Mouse (Mus musculus) embryonic fibroblast, embryonic 13.5 days (primary cell): ENCODE data around the gene Ubxn6. TPM values are rescaled to one million over a fixed set of nuclear protein-coding genes. Genes with fewer than 3 reads are reported as not detected.

Experiments
- H3K27ac ChIP-seq: 2 replicates; pipeline ENCODE4 v1.5.1; 2012; ENCODE audit warnings: low read length, control low read depth, inconsistent platforms; ENCODE audit not compliant: insufficient read depth
- H3K4me1 ChIP-seq: 2 replicates; pipeline ENCODE4 v1.6.1; 2011; ENCODE audit warnings: low read length; ENCODE audit not compliant: control insufficient read depth, insufficient read depth
- H3K4me3 ChIP-seq: 2 replicates; pipeline ENCODE4 v1.5.1; 2011; ENCODE audit warnings: mild to moderate bottlenecking, control low read depth, low read length; ENCODE audit not compliant: insufficient read depth
- CTCF ChIP-seq: IDR thresholded peaks from 2 replicates; pipeline ENCODE4 v1.5.1; 2011; ENCODE audit warnings: mild to moderate bottlenecking, control low read depth, low read length, moderate library complexity, borderline replicate concordance; ENCODE audit not compliant: insufficient read depth
- POLR2A ChIP-seq: IDR thresholded peaks from 2 replicates; pipeline ENCODE4 v1.6.1; 2011; ENCODE audit warnings: low read depth, mild to moderate bottlenecking, control low read depth, low read length, moderate library complexity
- polyA plus RNA-seq: library from polyadenylated mRNA; stranded (reverse); fragments of >200 nt; gene quantifications from 2 replicates; pipeline ENCODE4 v1.2.4, GENCODE M21; 2011; ENCODE audit warnings: low read depth; ENCODE audit not compliant: missing spikeins, insufficient read length

Gene Ubxn6
- polyA plus RNA-seq, 1 experiment: 36.6 TPM

GRCm38 (mm10) chr17:56057381-56058120 is 17.3 kb downstream of the Ubxn6 start:
- H3K4me3 ChIP-seq: no peak overlapping the region
- TF ChIP-seq POLR2A (no peak), CTCF (no peak)
- H3K4me1 ChIP-seq: no peaks in the 10 kb centered on the region
- no peak overlapping the region for H3K27ac ChIP-seq

- H3K4me3 ChIP-seq: no peak overlapping the region
- no peak overlapping the region for H3K27ac ChIP-seq
- TF ChIP-seq CTCF (no peak), POLR2A (no peak)
- H3K4me1 ChIP-seq: no peaks in the 10 kb centered on the region
Measured at GRCm38 (mm10) chr17:56055945-56056678, 18.7 kb downstream of the Ubxn6 start.

GRCm38 (mm10) chr17:56054938-56055337 is 19.9 kb downstream of the Ubxn6 start:
- Histone ChIP-seq H3K4me3 (no peak overlapping the region), H3K4me1 (no peaks in the 10 kb centered on the region), H3K27ac (no peak overlapping the region)
- no peak for TF ChIP-seq CTCF
- no peak for TF ChIP-seq POLR2A

GRCm38 (mm10) chr17:56051369-56051768 is 23.5 kb downstream of the Ubxn6 start:
- Histone ChIP-seq H3K4me3 (no peak overlapping the region), H3K27ac (no peak overlapping the region)
- TF ChIP-seq CTCF: no peak
- no peak for TF ChIP-seq POLR2A

DNA sequence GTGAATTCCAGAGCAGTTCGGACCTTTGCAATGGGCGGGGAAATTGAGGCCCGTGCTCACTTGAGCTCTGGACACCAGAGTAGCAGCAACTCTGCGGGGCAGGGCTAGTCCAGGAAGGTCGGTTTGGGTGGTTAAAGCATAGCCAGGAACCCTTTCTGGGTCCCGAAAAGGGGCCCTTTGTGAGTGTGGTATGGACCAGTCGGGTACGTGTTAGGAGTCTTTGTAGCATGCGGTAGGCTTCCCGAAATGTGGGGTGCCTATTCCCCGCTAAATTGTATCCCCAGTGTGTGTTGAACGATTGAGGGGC is 34.0 kb downstream of the Ubxn6 start:
- TF ChIP-seq CTCF (no peak), POLR2A (no peak; the same call in 1 of the 2 replicates)
- peak overlapping the region; percentile 59 for H3K27ac ChIP-seq

More at GRCm38 (mm10) chr17:56051369-56051768, 23.5 kb downstream of the Ubxn6 start:
- H3K4me1 ChIP-seq: no peaks in the 10 kb centered on the region

GRCm38 (mm10) chr17:56040030-56040856 is 34.6 kb downstream of the Ubxn6 start, which contains the start of gene Chaf1a:
Gene Chaf1a (plus strand): TSS chr17:56040439.
- TF ChIP-seq CTCF: no peak
- peak; percentile 47; the same call in 1 of the 2 replicates for TF ChIP-seq POLR2A
- peaks cover 4% of the 10 kb centered on the region; the same call in 1 of the 2 replicates for H3K4me1 ChIP-seq
- peak within 1 kb of the TSS; percentile 59 for H3K27ac ChIP-seq
- H3K4me3 ChIP-seq: peak within 1 kb of the TSS; percentile 90

More for the DNA sequence above, 34.0 kb downstream of the Ubxn6 start:
- Histone ChIP-seq H3K4me3 (peak overlapping the region; percentile 90), H3K4me1 (peaks cover 4% of the 10 kb centered on the region; the same call in 1 of the 2 replicates)

DNA sequence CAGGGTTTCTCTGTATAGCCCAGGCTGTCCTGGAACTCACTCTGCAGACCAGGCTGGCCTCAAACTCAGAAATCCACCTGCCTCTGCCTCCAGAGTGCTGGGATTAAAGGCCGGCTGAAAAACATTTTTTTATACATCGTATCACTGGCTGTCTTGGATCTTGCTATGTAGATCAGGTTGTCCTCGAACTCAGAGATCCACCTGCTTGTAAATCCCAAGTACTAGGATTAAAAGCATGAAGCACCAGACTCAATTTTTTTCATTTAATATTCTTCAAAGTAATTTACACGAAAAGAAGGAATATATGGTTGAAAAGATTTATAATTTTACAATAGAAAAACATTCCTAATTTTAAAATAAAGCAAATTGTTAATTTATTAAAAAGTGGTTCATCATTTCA is 35.5 kb downstream of the Ubxn6 start:
- Histone ChIP-seq H3K27ac (no peak overlapping the region), H3K4me3 (no peak overlapping the region), H3K4me1 (peaks cover 4% of the 10 kb centered on the region; the same call in 1 of the 2 replicates)
- no peak for TF ChIP-seq POLR2A
- no peak for TF ChIP-seq CTCF

- TF ChIP-seq CTCF: no peak
- peaks cover 7% of the 10 kb centered on the region for H3K4me1 ChIP-seq
- no peak overlapping the region for H3K27ac ChIP-seq
- H3K4me3 ChIP-seq: no peak overlapping the region
Measured at GRCm38 (mm10) chr17:56038583-56039261, 36.1 kb downstream of the Ubxn6 start.

- no peak for TF ChIP-seq CTCF
- no peak for TF ChIP-seq POLR2A
- Histone ChIP-seq H3K4me1 (peaks cover 9% of the 10 kb centered on the region), H3K4me3 (peak overlapping the region; percentile 29), H3K27ac (no peak overlapping the region)
Measured at GRCm38 (mm10) chr17:56036901-56037287, 37.9 kb downstream of the Ubxn6 start.
